Mouse (Mus musculus): Measurements from ENCODE around the gene Nat10. TPM values are rescaled to one million over a fixed set of nuclear protein-coding genes. Genes with fewer than 3 reads are reported as not detected.

The Nat10 gene
- polyA plus RNA-seq, 1 experiment from 2014 or later: 26.7 TPM

DNA sequence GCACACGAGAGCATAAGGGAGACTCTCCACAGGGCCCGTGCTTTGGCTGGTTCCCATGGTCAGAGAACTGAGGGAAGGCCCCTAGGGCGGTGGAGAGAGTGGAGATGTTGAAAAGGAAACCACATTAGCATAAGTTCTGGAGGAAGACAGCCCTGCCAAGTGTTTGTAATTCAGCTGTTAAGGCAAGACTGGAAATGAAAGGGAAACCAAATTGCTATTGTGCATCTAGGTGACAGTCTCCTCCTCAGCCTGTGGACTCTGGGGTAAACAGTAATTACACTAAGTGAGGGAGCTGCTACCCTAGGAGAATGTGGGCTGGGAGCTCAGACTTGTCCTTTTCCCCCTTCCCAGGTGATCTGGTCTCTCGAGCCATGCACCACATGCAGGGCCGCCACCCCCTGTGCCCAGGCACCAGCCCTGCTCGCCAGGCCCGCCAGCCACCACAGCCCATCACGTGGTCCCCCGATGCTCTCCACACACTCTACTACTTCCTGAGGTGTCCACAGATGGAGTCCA, 78.1 kb downstream of the Nat10 start:
- WGBS: 78% methylated on average over 9 of the region's 9 CpGs

GRCm38 (mm10) chr2:103682261-103682722, 78.8 kb downstream of the Nat10 start:
- H3K9me3 ChIP-seq (ENCODE audit: control insufficient read depth, low read length): no peaks in the 10 kb centered on the region
- WGBS: 78% methylated on average over 9 of the region's 9 CpGs
- no peak for ATAC-seq (ENCODE audit: insufficient read depth, low FRiP score, low TSS enrichment)
- H3K4me3 ChIP-seq (ENCODE audit: low read depth, low read length): no peak overlapping the region
- H3K9ac ChIP-seq (ENCODE audit: low read length): no peak overlapping the region
- no peak overlapping the region for H3K4me2 ChIP-seq (ENCODE audit: low read depth)
- H3K27ac ChIP-seq (ENCODE audit: low read depth, low read length): no peak overlapping the region
- H3K4me1 ChIP-seq (ENCODE audit: control insufficient read depth, insufficient read depth, low read length): peaks cover 4% of the 10 kb centered on the region; the same call in 1 of the 2 replicates
- no peaks in the 10 kb centered on the region; the same call in 1 of the 2 replicates for H3K36me3 ChIP-seq (ENCODE audit: control insufficient read depth, insufficient read depth, low read length)
- DNase-seq (ENCODE audit: low spot score): no peak
- H3K27me3 ChIP-seq (ENCODE audit: control insufficient read depth, insufficient read depth, low read length): no peaks in the 10 kb centered on the region

More for the DNA sequence above, 78.1 kb downstream of the Nat10 start:
- Histone ChIP-seq H3K9ac (ENCODE audit: low read length) (no peak overlapping the region), H3K27me3 (ENCODE audit: control insufficient read depth, insufficient read depth, low read length) (no peaks in the 10 kb centered on the region), H3K27ac (ENCODE audit: low read depth, low read length) (no peak overlapping the region), H3K4me3 (ENCODE audit: low read depth, low read length) (no peak overlapping the region), H3K4me1 (ENCODE audit: control insufficient read depth, insufficient read depth, low read length) (0 out of 2 replicates have a peak, but pooled peaks cover 2% of the 10 kb centered on the region), H3K9me3 (ENCODE audit: control insufficient read depth, low read length) (no peaks in the 10 kb centered on the region), H3K4me2 (ENCODE audit: low read depth) (no peak overlapping the region), H3K36me3 (ENCODE audit: control insufficient read depth, insufficient read depth, low read length) (no peaks in the 10 kb centered on the region; the same call in 1 of the 2 replicates)
- ATAC-seq (ENCODE audit: insufficient read depth, low FRiP score, low TSS enrichment) (no peak), DNase-seq (ENCODE audit: low spot score) (no peak)

- WGBS: 85% methylated on average over 5 of the region's 5 CpGs
- DNase-seq (ENCODE audit: low spot score) (no peak), ATAC-seq (ENCODE audit: insufficient read depth, low FRiP score, low TSS enrichment) (no peak)
- Histone ChIP-seq H3K27me3 (ENCODE audit: control insufficient read depth, insufficient read depth, low read length) (no peaks in the 10 kb centered on the region), H3K4me1 (ENCODE audit: control insufficient read depth, insufficient read depth, low read length) (peaks cover 7% of the 10 kb centered on the region; the same call in 1 of the 2 replicates), H3K36me3 (ENCODE audit: control insufficient read depth, insufficient read depth, low read length) (no peaks in the 10 kb centered on the region; the same call in 1 of the 2 replicates), H3K4me3 (ENCODE audit: low read depth, low read length) (no peak overlapping the region), H3K9ac (ENCODE audit: low read length) (no peak overlapping the region), H3K27ac (ENCODE audit: low read depth, low read length) (no peak overlapping the region), H3K4me2 (ENCODE audit: low read depth) (no peak overlapping the region), H3K9me3 (ENCODE audit: control insufficient read depth, low read length) (no peaks in the 10 kb centered on the region)
Observed at GRCm38 (mm10) chr2:103681149-103681548, 79.9 kb downstream of the Nat10 start.

- Histone ChIP-seq H3K9me3 (ENCODE audit: control insufficient read depth, low read length) (no peaks in the 10 kb centered on the region), H3K9ac (ENCODE audit: low read length) (no peak overlapping the region), H3K36me3 (ENCODE audit: control insufficient read depth, insufficient read depth, low read length) (no peaks in the 10 kb centered on the region; the same call in 1 of the 2 replicates), H3K4me1 (ENCODE audit: control insufficient read depth, insufficient read depth, low read length) (peaks cover 10% of the 10 kb centered on the region; the same call in 1 of the 2 replicates), H3K4me2 (ENCODE audit: low read depth) (no peak overlapping the region), H3K4me3 (ENCODE audit: low read depth, low read length) (no peak overlapping the region), H3K27ac (ENCODE audit: low read depth, low read length) (no peak overlapping the region), H3K27me3 (ENCODE audit: control insufficient read depth, insufficient read depth, low read length) (no peaks in the 10 kb centered on the region)
- 79% methylated on average over 9 of the region's 9 CpGs for WGBS
- no peak for DNase-seq (ENCODE audit: low spot score)
- no peak for ATAC-seq (ENCODE audit: insufficient read depth, low FRiP score, low TSS enrichment)
Observed at GRCm38 (mm10) chr2:103680364-103681110, 80.5 kb downstream of the Nat10 start.

DNA sequence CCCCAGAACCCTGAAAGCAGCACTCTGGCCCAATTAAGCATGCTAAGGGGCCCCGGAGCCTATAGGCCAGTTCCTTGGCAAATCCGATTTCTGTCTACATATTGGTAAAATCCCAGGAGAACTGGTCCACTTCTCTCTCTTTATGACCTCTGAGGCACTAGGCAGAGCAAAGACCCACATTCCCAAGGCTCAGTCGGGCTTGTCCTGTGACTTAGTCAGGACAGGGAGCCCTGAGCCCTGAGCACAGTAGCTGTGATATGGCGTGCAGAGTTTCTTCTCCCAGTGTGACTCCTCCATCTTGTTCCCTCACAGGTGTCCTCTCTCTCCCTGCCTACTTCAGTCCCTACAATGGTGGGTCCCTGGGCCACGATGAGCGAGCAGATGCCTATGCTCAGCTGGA, 82.6 kb downstream of the Nat10 start:
- no peak overlapping the region for H3K4me3 ChIP-seq (ENCODE audit: low read depth, low read length)
- H3K9me3 ChIP-seq (ENCODE audit: control insufficient read depth, low read length): no peaks in the 10 kb centered on the region
- WGBS: 79% methylated on average over 6 of the region's 6 CpGs
- H3K4me2 ChIP-seq (ENCODE audit: low read depth): no peak overlapping the region
- no peak overlapping the region for H3K27ac ChIP-seq (ENCODE audit: low read depth, low read length)
- ATAC-seq (ENCODE audit: insufficient read depth, low FRiP score, low TSS enrichment) (no peak), DNase-seq (ENCODE audit: low spot score) (no peak)
- H3K36me3 ChIP-seq (ENCODE audit: control insufficient read depth, insufficient read depth, low read length): no peaks in the 10 kb centered on the region; the same call in 1 of the 2 replicates
- H3K27me3 ChIP-seq (ENCODE audit: control insufficient read depth, insufficient read depth, low read length): no peaks in the 10 kb centered on the region
- no peak overlapping the region for H3K9ac ChIP-seq (ENCODE audit: low read length)
- peaks cover 10% of the 10 kb centered on the region; the same call in 1 of the 2 replicates for H3K4me1 ChIP-seq (ENCODE audit: control insufficient read depth, insufficient read depth, low read length)

GRCm38 (mm10) chr2:103677614-103678369, 83.3 kb downstream of the Nat10 start:
- DNase-seq (ENCODE audit: low spot score) (no peak), ATAC-seq (ENCODE audit: insufficient read depth, low FRiP score, low TSS enrichment) (no peak)
- no peak overlapping the region for H3K4me3 ChIP-seq (ENCODE audit: low read depth, low read length)
- no peaks in the 10 kb centered on the region for H3K36me3 ChIP-seq (ENCODE audit: control insufficient read depth, insufficient read depth, low read length)
- H3K4me2 ChIP-seq (ENCODE audit: low read depth): no peak overlapping the region
- no peak overlapping the region for H3K9ac ChIP-seq (ENCODE audit: low read length)
- WGBS: 61% methylated on average over 7 of the region's 7 CpGs
- H3K9me3 ChIP-seq (ENCODE audit: control insufficient read depth, low read length): no peaks in the 10 kb centered on the region
- H3K27me3 ChIP-seq (ENCODE audit: control insufficient read depth, insufficient read depth, low read length): no peaks in the 10 kb centered on the region
- H3K4me1 ChIP-seq (ENCODE audit: control insufficient read depth, insufficient read depth, low read length): peaks cover 10% of the 10 kb centered on the region; the same call in 1 of the 2 replicates
- H3K27ac ChIP-seq (ENCODE audit: low read depth, low read length): 0 out of 2 replicates have a peak overlapping the region, but pooled peaks have one; percentile 8

GRCm38 (mm10) chr2:103676808-103677207, 84.3 kb downstream of the Nat10 start:
- DNase-seq (ENCODE audit: low spot score) (no peak), ATAC-seq (ENCODE audit: insufficient read depth, low FRiP score, low TSS enrichment) (no peak)
- WGBS: 59% methylated on average over 2 of the region's 2 CpGs

DNA sequence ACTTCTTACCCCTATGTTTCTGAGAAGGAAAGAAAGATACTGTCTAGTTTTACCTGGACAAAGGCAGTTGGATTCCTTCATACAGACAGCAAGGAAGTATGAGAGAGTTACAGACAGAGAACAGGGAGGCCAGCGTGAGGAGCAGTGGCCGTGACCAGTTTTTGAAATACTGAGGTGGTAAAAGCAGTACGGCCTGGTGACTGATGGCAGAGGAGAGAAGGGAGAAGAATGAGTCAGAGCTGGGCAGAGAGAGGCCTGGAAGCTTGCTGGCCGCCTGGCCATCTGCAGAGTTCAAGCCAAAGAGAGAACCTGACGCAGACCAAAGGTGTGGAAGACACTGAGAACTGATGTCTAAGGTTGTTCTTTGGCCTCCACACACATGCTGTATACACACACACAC, 85.7 kb downstream of the Nat10 start:
- no peak overlapping the region for H3K27ac ChIP-seq (ENCODE audit: low read depth, low read length)
- H3K4me3 ChIP-seq (ENCODE audit: low read depth, low read length): no peak overlapping the region
- no peaks in the 10 kb centered on the region for H3K36me3 ChIP-seq (ENCODE audit: control insufficient read depth, insufficient read depth, low read length)
- no peak overlapping the region for H3K9ac ChIP-seq (ENCODE audit: low read length)
- peaks cover 10% of the 10 kb centered on the region; the same call in 1 of the 2 replicates for H3K4me1 ChIP-seq (ENCODE audit: control insufficient read depth, insufficient read depth, low read length)
- no peak for ATAC-seq (ENCODE audit: insufficient read depth, low FRiP score, low TSS enrichment)
- H3K4me2 ChIP-seq (ENCODE audit: low read depth): no peak overlapping the region
- no peak for DNase-seq (ENCODE audit: low spot score)
- no peaks in the 10 kb centered on the region for H3K27me3 ChIP-seq (ENCODE audit: control insufficient read depth, insufficient read depth, low read length)
- WGBS: 89% methylated on average over 5 of the region's 5 CpGs
- no peaks in the 10 kb centered on the region for H3K9me3 ChIP-seq (ENCODE audit: control insufficient read depth, low read length)

More at GRCm38 (mm10) chr2:103676808-103677207, 84.3 kb downstream of the Nat10 start:
- H3K27ac ChIP-seq (ENCODE audit: low read depth, low read length): no peak overlapping the region
- H3K9me3 ChIP-seq (ENCODE audit: control insufficient read depth, low read length): no peaks in the 10 kb centered on the region
- no peak overlapping the region for H3K4me2 ChIP-seq (ENCODE audit: low read depth)
- H3K4me1 ChIP-seq (ENCODE audit: control insufficient read depth, insufficient read depth, low read length): peaks cover 10% of the 10 kb centered on the region; the same call in 1 of the 2 replicates
- H3K36me3 ChIP-seq (ENCODE audit: control insufficient read depth, insufficient read depth, low read length): no peaks in the 10 kb centered on the region
- no peak overlapping the region for H3K9ac ChIP-seq (ENCODE audit: low read length)
- H3K4me3 ChIP-seq (ENCODE audit: low read depth, low read length): no peak overlapping the region
- H3K27me3 ChIP-seq (ENCODE audit: control insufficient read depth, insufficient read depth, low read length): no peaks in the 10 kb centered on the region

Data from neural tube, embryonic 11.5 days (tissue).